9 mouse cellular contexts compared by ENCODE assay signal in genomic region chr4:47310812-47311211, GRCm38 (mm10). TPM values are rescaled to one million over a fixed set of nuclear protein-coding genes. Genes with fewer than 3 reads are reported as not detected.
DNase-seq lines count a peak whose midpoint lies in the region; ATAC-seq and TF ChIP-seq lines count a peak whose summit lies in the region.
"Had no signal": no experiment of that assay in that cellular context is flagged by ENCODE, and none has a peak within 500 bp of the region (broad histone marks: within the 10 kb centered on the region; RNA-seq: fewer than 3 reads in every experiment).

No protein-coding gene starts in this region.

- H3K27ac ChIP-seq in heart, embryonic 11.5 days (ENCODE audit: low read depth, low read length), result no peak overlapping the region

- CTCF ChIA-PET in Patski (lab: Charles Lee), result interaction anchor here (1.3 to 1.6 kb wide), 2 partner anchors 15 to 37 kb away, joined by 5 read pairs; no protein-coding TSS in a partner anchor

- WGBS in heart, embryonic 11.5 days (ENCODE audit: insufficient replicate concordance), result 25% methylated on average over 6 of the region's 6 CpGs

- ATAC-seq in Patski, result peak; percentile 82
- ATAC-seq in heart, embryonic 11.5 days (replicated peaks; ENCODE audit: insufficient number of reproducible peaks, low FRiP score, low TSS enrichment), result peak; percentile 61; the same call in 1 of the 2 replicates
- ATAC-seq in frontal cortex, adult (ENCODE audit: low TSS enrichment), result no peak

- H3K4me2 ChIP-seq in heart, embryonic 11.5 days, result no peak overlapping the region

- TF ChIP-seq CTCF in Patski (IDR thresholded peaks at IDR 0.05), result no peak

- no peaks in the 10 kb centered on the region for H3K9me3 ChIP-seq in heart, embryonic 11.5 days (replicated peaks; ENCODE audit: control insufficient read depth, low read length)

- peak; percentile 43 for DNase-seq in CD4-positive helper T cell, adult 2 months (ENCODE audit: low read depth, low spot score)
- peak; percentile 96 for DNase-seq in Patski (ENCODE audit: low read depth, low spot score)
- peak; percentile 40 for DNase-seq in lung, postnatal 14 days
- no peak for DNase-seq in cerebellum, postnatal 36 days
- DNase-seq in left cerebral cortex, adult 8-10 months (ENCODE audit: low spot score in 2 of 2), result no peak
- no peak for DNase-seq in embryo, embryonic 11 days
- DNase-seq: right cerebral cortex, postnatal 25 days had no signal

- no peak overlapping the region for H3K4me3 ChIP-seq in heart, embryonic 11.5 days (ENCODE audit: low read depth, low read length)

- in situ Hi-C loops in Patski (cut with MboI; ENCODE audit: low pct_unique_long_range_greater_than_20kb), result no loop called here

- H3K36me3 ChIP-seq in heart, embryonic 11.5 days (ENCODE audit: control insufficient read depth, insufficient read depth, low read length), result no peaks in the 10 kb centered on the region

- H3K27me3 ChIP-seq in Patski, result no peaks in the 10 kb centered on the region
- H3K27me3 ChIP-seq in heart, embryonic 11.5 days (ENCODE audit: control insufficient read depth, insufficient read depth, low read length), result no peaks in the 10 kb centered on the region

- H3K9ac ChIP-seq in heart, embryonic 11.5 days (ENCODE audit: low read depth, low read length), result no peak overlapping the region

- POLR2A ChIA-PET in Patski (lab: Charles Lee), result interaction anchor here (1.7 kb wide), 1 partner anchor 53 kb away, joined by 5 read pairs; no protein-coding TSS in a partner anchor

- H3K4me1 ChIP-seq in heart, embryonic 11.5 days (ENCODE audit: control insufficient read depth, insufficient read depth, low read length), result peaks cover 12% of the 10 kb centered on the region

RNA-seq across cellular contexts. Expression of gene Tgfbr1, which starts 42.2 kb away (rescaled TPM):
- polyA plus RNA-seq in Patski (2021), result 12.9 TPM
- polyA plus RNA-seq in heart, embryonic 11.5 days (2014; fragmentation: Nextera tagmentation; extraction: Ambion mirVana), result 36.8 and 49.2 TPM in 2 replicates
- 10 to 100 TPM; 20.4 to 38.1 (median 27.9) TPM for total RNA-seq in left cerebral cortex, adult 8-10 months (2022)

Comparison
In these comparisons a context has a peak if more than half of its experiments do, and no peak if none do; other contexts are left out.
1. DNase-seq: peak in CD4-positive helper T cell, adult 2 months (single experiment), Patski (single experiment) and lung, postnatal 14 days (single experiment); none in cerebellum, postnatal 36 days (0 of 2), left cerebral cortex, adult 8-10 months (0 of 2) and embryo, embryonic 11 days (single experiment).